Mouse (Mus musculus) forebrain, embryonic 15.5 days (tissue): ENCODE results near the gene Alpl. TPM values are rescaled to one million over a fixed set of nuclear protein-coding genes. Genes with fewer than 3 reads are reported as not detected.

ENCODE experiments used
- ATAC-seq: fragments of 200-750 bp; cut with Nextera tagmentation; replicated peaks from 2 replicates; pipeline ENCODE4 v1.8.0; 2017; ENCODE audit warnings: mild to moderate bottlenecking, moderate TSS enrichment, moderate library complexity
- H3K27ac ChIP-seq: fragments of 300-500 bp; sonication (generic); replicated peaks from 2 replicates; pipeline ENCODE4 v1.5.1; 2015; ENCODE audit warnings: mild to moderate bottlenecking, inconsistent platforms
- H3K27me3 ChIP-seq: fragments of 300-500 bp; sonication (generic); 2 replicates; pipeline ENCODE4 v1.6.1; 2015; ENCODE audit warnings: inconsistent platforms
- H3K36me3 ChIP-seq: fragments of 300-500 bp; sonication (generic); 2 replicates; pipeline ENCODE4 v1.6.1; 2015; ENCODE audit warnings: mild to moderate bottlenecking, inconsistent platforms
- H3K4me1 ChIP-seq: fragments of 300-500 bp; sonication (generic); 2 replicates; pipeline ENCODE4 v1.6.1; 2015; ENCODE audit warnings: inconsistent platforms
- H3K4me2 ChIP-seq: fragments of 300-500 bp; sonication (generic); replicated peaks from 2 replicates; pipeline ENCODE4 v1.6.1; 2015; ENCODE audit warnings: mild to moderate bottlenecking, inconsistent platforms
- H3K4me3 ChIP-seq: fragments of 300-500 bp; sonication (generic); 2 replicates; pipeline ENCODE4 v1.5.1; 2015; ENCODE audit warnings: mild to moderate bottlenecking, inconsistent platforms
- H3K9ac ChIP-seq: fragments of 300-500 bp; sonication (generic); replicated peaks from 2 replicates; pipeline ENCODE4 v1.6.1; 2015; ENCODE audit warnings: mild to moderate bottlenecking, inconsistent platforms
- H3K9me3 ChIP-seq: fragments of 300-500 bp; sonication (generic); 2 replicates; pipeline ENCODE4 v1.6.1; 2016; ENCODE audit warnings: inconsistent platforms
- WGBS: fragments of 180-500 bp; shearing (Covaris S2); methylation state at CpG from one replicate; pipeline ENCODE4 v1.1.7; 2015; ENCODE audit warnings: mixed read lengths; 5-methylcytosine and 5-hydroxymethylcytosine counted together
- polyA plus RNA-seq: library from polyadenylated mRNA; unstranded; fragments of >200 nt; fragmentation: Nextera tagmentation; extraction: Ambion mirVana; gene quantifications from 2 replicates; pipeline ENCODE4 v1.2.1, GENCODE M21; 2015

Alpl gene
- polyA plus RNA-seq, 1 experiment from 2014 or later = 8.1 TPM

DNA sequence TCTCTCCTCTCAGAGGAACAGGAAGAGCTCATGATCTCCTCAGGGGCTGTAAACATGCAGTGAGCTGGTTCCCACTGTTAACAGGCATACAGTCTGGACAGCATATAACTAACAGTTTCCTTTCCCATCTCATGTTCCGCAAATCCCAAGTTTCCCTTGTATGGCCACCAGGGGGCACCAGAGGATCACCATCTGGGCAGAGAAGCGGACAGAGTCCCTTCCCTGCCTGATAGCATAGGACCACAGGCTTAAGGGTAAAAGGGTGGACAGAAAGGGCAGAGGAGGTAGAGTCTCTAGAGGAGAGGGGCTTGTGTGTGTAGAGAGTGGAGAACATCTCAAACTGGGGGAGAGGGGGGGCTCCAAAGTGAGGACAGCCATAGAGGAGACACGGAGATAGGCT, 66.0 kb downstream of the Alpl start:
- H3K27ac ChIP-seq = no peak overlapping the region
- no peaks in the 10 kb centered on the region for H3K36me3 ChIP-seq
- no peak overlapping the region for H3K4me2 ChIP-seq
- H3K27me3 ChIP-seq = 0 out of 2 replicates have a peak, but pooled peaks cover 4% of the 10 kb centered on the region
- 10% methylated on average over 3 of the region's 3 CpGs for WGBS
- H3K9ac ChIP-seq = no peak overlapping the region
- H3K9me3 ChIP-seq = no peaks in the 10 kb centered on the region
- H3K4me1 ChIP-seq = peaks cover 34% of the 10 kb centered on the region
- ATAC-seq = peak; percentile 51; the same call in 1 of the 2 replicates
- no peak overlapping the region for H3K4me3 ChIP-seq

DNA sequence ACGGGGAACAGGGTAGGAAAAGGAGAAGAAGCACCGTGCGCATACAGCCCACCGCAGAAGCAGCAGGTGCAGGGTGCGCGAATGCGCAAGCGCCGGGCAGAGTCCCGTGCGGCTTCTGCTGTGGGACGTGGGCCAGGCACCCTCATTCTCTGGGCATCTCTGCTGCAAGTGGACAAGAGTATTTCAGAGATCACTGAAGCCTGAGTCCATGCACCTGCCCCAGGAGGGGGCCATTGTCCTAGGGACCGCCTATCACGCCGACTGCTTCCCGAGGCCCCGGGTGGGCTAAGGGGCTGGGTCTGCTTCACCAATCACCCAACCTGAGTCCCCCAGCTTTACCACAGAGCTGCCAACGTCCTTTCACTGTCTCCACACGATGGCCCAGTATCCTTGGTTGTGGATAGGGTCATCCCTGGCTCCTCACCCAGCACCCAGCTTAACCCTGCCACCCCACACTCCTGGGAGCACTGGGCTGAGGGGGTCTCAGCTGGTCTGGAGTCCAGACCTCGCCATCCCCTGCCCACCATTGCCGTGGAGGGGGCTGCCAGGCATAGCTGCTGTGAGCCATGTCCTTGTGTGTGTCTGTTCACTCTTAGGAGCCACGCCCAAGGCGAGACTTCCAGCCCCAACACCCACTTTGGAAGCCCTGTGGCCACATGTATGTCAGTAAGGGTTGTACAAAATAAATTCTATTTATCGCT, 66.9 kb downstream of the Alpl start:
- peak; percentile 34 for ATAC-seq
- H3K9ac ChIP-seq = peak overlapping the region; percentile 40
- H3K27ac ChIP-seq = no peak overlapping the region
- H3K27me3 ChIP-seq = 0 out of 2 replicates have a peak, but pooled peaks cover 4% of the 10 kb centered on the region
- H3K9me3 ChIP-seq = no peaks in the 10 kb centered on the region
- H3K4me2 ChIP-seq = peak overlapping the region; percentile 74
- no peaks in the 10 kb centered on the region for H3K36me3 ChIP-seq
- WGBS = 18% methylated on average over 23 of the region's 24 CpGs
- peaks cover 34% of the 10 kb centered on the region for H3K4me1 ChIP-seq
- peak overlapping the region; percentile 50 for H3K4me3 ChIP-seq

DNA sequence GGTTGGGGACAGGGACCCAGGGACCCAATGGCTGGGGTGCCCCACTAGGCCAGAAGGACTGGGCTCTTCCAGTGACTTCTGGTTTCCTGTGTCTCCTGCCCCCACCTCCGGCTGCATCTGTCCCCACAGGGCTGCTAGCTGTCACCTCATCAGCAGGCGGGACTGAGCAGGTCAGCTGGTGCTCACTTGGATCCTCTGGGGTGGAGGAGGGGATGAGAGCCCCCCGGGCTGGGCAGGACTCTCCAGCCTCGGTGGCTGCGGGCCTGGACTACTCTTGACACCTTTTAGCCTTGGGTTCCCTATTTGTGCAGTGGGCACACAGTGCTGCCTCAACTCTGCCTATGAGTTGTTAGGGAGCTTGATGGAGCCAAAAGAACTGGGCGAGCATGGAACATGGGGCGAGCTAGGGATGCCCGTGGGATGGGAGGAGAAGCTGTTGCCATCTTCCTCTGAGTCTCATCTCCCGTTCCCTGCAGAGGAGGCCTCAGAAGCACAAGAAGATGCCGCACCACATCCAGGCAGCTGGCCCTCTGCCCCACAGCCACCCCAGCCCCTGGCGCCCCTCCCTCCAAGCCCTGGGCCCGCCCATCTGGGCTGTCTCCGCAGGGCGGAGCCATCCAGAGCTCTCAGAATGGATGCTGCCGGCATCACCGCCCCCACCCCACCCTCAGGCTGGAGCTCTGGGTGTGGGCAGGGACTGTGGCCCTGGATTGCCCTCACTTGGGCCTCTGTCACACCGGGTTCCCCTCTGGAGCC, 67.6 kb downstream of the Alpl start:
- Histone ChIP-seq H3K27ac (no peak overlapping the region), H3K4me2 (peak overlapping the region; percentile 74), H3K4me3 (peak overlapping the region; percentile 50), H3K36me3 (no peaks in the 10 kb centered on the region), H3K27me3 (0 out of 2 replicates have a peak, but pooled peaks cover 4% of the 10 kb centered on the region), H3K9ac (peak overlapping the region; percentile 40), H3K4me1 (peaks cover 34% of the 10 kb centered on the region), H3K9me3 (no peaks in the 10 kb centered on the region)
- 8% methylated on average over 17 of the region's 17 CpGs for WGBS
- peak; percentile 59 for ATAC-seq

DNA sequence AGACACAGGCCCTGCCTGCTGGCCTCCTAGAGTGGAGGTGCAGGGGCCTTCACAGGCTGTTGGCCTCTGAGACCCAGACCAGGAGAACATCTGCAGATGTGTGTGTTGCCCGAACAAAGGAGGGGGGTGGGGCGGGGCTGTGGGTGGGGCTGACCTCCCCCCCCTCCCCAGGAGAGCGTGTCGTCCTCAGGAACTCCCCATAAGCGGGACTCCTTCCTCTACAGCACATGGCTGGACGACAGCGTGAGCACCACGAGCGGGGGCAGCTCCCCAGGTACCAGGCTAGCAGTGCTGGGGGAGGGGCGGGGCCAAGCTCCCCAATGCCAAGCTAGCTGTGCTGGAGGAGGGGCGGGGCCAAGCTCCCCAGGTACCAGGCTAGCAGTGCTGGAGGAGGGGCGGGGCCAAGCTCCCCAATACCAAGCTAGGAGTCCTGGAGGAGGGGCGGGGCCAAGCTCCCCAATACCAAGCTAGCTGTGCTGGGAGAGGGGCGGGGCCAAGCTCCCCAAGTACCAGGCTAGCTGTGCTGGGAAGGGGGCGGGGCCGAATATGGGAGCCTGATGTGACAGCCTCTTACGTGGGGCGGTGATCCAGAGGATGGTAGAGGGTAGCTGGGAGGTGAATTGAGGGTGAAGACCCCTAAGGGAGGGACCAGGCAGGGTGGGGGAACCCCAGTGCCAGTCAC, 68.5 kb downstream of the Alpl start:
- Histone ChIP-seq H3K4me3 (no peak overlapping the region), H3K9ac (no peak overlapping the region), H3K27me3 (peaks cover 7% of the 10 kb centered on the region; the same call in 1 of the 2 replicates), H3K9me3 (no peaks in the 10 kb centered on the region), H3K4me1 (peaks cover 38% of the 10 kb centered on the region), H3K4me2 (peak overlapping the region; percentile 4; the same call in 1 of the 2 replicates), H3K27ac (no peak overlapping the region), H3K36me3 (no peaks in the 10 kb centered on the region)
- 2% methylated on average over 18 of the region's 18 CpGs for WGBS
- ATAC-seq = peak; percentile 3; the same call in 1 of the 2 replicates

DNA sequence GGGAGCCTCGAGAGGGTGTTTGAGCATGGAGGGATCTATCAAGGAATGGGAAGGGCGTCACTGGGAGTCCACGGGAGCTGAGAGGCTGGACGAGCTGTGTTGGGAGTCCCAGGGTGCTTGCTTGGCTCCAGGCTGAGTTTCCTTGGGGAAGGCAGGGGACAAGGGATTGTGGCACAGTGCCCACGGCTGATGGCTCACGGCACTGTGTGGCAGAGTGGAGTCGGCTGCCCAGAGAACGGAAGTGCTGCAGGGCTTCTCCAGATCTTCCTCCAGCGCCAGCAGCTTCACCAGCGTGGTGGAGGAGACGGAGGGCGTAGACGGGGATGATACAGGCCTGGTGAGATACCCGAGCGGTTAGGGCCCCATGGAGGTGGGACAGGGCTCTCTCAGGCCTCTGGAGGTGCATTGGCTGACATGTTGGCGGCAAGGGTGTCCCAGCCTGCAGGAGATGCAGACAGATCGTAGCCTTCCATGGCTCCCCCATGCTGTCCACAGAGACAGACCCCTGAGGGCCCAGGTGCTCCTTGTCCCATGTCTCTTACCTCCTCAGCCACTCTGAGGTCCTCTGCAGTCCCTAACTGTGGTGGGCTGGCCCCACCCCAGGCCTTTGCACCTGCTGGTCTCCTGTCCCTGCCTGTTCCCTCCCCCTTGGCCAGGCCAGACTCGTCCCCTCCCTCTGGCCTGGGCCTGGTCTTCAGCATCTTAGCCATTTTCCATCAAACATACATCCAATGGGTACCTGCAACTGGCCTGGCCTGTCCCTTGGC, 69.3 kb downstream of the Alpl start:
- Histone ChIP-seq H3K27me3 (peaks cover 7% of the 10 kb centered on the region; the same call in 1 of the 2 replicates), H3K4me3 (no peak overlapping the region), H3K4me1 (peaks cover 40% of the 10 kb centered on the region), H3K27ac (no peak overlapping the region), H3K9me3 (no peaks in the 10 kb centered on the region), H3K36me3 (no peaks in the 10 kb centered on the region), H3K4me2 (no peak overlapping the region), H3K9ac (no peak overlapping the region)
- no peak for ATAC-seq
- WGBS = 72% methylated on average over 18 of the region's 18 CpGs

DNA sequence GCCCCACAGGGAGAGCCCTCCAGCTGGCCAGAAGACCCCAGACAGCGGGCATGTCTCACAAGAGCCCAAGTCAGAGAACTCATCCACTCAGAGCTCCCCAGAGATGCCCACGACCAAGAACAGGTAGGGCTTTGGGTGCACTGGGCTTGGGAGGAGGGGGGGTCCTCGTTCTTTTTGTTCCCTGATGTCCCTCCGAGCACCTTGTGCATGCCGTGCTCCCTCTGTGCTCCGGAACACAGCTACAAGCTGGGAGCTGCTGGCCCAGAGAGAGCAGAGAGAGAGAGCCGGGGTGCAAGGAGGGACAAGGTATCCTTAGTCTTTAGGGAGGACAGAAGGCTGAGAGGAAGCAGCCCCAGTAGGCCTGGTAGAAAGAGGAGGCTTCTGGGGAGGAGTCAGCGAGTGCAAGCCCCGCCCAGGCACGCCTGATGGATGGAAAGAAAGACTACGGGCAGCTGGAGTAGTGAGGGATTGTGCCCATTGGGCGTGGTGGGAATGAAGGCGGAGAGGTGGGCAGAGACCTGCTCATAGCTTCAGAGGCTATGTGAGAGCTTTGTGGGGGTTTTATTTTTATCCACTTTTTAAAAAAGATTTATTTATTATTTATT, 70.5 kb downstream of the Alpl start:
- H3K36me3 ChIP-seq = no peaks in the 10 kb centered on the region
- ATAC-seq = no peak
- H3K27ac ChIP-seq = no peak overlapping the region
- H3K4me2 ChIP-seq = no peak overlapping the region
- H3K4me1 ChIP-seq = peaks cover 40% of the 10 kb centered on the region
- H3K9me3 ChIP-seq = no peaks in the 10 kb centered on the region
- no peak overlapping the region for H3K9ac ChIP-seq
- WGBS = 75% methylated on average over 13 of the region's 13 CpGs
- H3K27me3 ChIP-seq = peaks cover 7% of the 10 kb centered on the region; the same call in 1 of the 2 replicates
- no peak overlapping the region for H3K4me3 ChIP-seq

DNA sequence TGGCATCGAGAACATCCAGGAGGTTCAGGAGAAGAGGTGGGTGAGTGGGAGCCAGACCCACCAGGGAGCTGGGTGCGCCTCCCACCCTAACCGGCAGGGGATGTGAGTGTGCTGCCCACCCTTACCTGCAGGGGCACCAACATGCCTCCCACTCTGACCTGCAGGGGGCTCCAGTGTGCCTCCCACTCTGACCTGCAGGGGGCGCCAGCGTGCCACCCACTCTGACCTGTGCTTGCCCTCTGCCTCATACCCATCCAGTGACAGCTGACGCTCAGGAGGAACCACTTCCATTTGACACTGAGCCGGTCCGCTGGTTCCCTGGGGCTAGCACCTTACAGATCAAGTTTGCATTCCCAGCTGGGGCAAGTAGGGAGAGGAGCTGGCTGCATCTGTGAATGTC, 71.4 kb downstream of the Alpl start:
- no peaks in the 10 kb centered on the region for H3K9me3 ChIP-seq
- H3K4me1 ChIP-seq = peaks cover 40% of the 10 kb centered on the region
- no peak for ATAC-seq
- no peak overlapping the region for H3K27ac ChIP-seq
- no peak overlapping the region for H3K4me2 ChIP-seq
- no peak overlapping the region for H3K9ac ChIP-seq
- H3K4me3 ChIP-seq = no peak overlapping the region
- no peaks in the 10 kb centered on the region for H3K36me3 ChIP-seq
- H3K27me3 ChIP-seq = peaks cover 7% of the 10 kb centered on the region; the same call in 1 of the 2 replicates
- WGBS = 56% methylated on average over 8 of the region's 8 CpGs

DNA sequence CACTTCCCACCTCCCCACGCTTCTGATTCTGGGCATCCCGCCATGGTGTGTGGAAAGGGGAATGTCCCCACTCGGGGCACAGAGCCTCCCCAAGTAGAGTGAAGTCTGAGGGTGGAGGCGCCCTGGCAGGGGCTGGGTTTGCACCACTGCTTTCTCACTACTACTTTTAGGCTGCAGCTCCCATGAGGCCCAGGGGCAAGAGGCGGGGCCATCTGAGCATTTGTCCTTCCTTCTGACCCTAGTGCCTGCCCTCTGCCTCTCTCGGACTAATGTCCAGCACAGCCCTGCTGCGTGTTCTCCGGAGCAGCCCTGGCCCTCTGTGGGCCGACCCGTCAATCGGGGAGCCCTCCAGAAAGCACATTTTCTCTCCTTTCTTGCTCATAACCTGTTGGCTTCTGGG, 72.0 kb downstream of the Alpl start:
- Histone ChIP-seq H3K27ac (no peak overlapping the region), H3K36me3 (no peaks in the 10 kb centered on the region), H3K9me3 (no peaks in the 10 kb centered on the region), H3K4me2 (no peak overlapping the region), H3K4me3 (no peak overlapping the region), H3K9ac (no peak overlapping the region; the same call in 1 of the 2 replicates), H3K4me1 (peaks cover 40% of the 10 kb centered on the region), H3K27me3 (peaks cover 3% of the 10 kb centered on the region; the same call in 1 of the 2 replicates)
- WGBS = 33% methylated on average over 11 of the region's 11 CpGs
- no peak for ATAC-seq

DNA sequence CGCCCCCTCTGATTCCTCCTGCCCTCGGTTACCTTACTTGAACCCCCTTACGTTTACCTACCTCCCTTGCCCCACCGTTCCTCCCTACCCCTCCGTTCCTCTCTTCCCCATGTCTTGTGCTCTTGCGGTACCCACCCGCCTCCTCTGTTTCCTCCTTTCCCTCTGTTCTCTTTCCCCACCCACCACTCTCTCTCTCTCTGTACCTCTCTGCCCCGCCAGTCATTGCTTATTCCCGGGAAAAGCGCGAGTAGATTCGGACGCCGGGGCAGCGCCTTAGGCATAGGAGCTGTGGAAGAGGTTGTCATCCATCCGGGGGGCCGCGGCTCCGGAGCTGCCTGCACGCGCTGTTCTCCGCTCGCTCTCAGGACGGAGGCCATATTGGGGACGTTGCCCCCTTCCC, 72.7 kb downstream of the Alpl start:
- Histone ChIP-seq H3K4me2 (peak overlapping the region; percentile 25), H3K9me3 (no peaks in the 10 kb centered on the region), H3K4me1 (peaks cover 40% of the 10 kb centered on the region), H3K27ac (no peak overlapping the region), H3K4me3 (peak overlapping the region; percentile 24; the same call in 1 of the 2 replicates), H3K27me3 (peaks cover 3% of the 10 kb centered on the region; the same call in 1 of the 2 replicates), H3K9ac (peak overlapping the region; percentile 22; the same call in 1 of the 2 replicates), H3K36me3 (no peaks in the 10 kb centered on the region)
- 39% methylated on average over 25 of the region's 25 CpGs for WGBS
- no peak for ATAC-seq

DNA sequence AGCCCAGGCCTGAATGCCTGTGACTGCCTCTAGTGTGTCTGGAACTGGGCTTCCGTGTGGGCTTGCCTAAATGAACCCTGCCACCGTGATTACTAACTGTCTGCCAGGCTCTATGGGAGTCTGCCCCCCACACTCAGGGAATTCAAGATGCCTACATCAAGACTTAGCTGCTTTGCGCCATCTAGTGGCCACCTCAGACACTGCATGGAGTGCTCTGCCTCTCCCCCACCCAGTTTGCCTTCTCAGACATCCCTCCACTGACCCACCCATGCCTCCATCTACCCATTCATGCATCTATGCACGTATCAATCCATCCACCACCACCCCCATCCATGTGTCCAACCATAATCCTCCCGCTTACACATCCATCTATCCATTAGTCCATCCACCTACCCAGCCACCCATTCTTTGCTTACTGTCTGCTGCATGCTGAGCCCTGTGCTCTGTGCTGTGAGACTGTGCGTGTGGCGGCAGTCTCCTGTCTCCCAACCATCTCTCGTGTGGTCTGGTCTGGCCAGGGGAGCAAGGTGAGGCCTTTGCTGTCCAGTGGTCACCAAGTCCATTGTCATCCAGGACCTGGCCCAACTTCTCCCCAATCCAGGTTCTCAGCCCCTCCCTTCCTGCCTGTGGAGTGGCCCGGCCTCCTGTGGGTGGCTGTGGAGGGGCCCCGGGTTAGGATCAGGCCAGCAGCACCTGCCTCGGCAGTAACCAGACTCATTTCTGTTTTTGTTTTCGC, 73.3 kb downstream of the Alpl start:
- peak overlapping the region; percentile 25 for H3K4me2 ChIP-seq
- 31% methylated on average over 12 of the region's 12 CpGs for WGBS

More for the DNA sequence above, 73.3 kb downstream of the Alpl start:
- H3K36me3 ChIP-seq = no peaks in the 10 kb centered on the region
- ATAC-seq = peak; percentile 24
- H3K4me1 ChIP-seq = peaks cover 34% of the 10 kb centered on the region
- no peaks in the 10 kb centered on the region for H3K9me3 ChIP-seq
- H3K9ac ChIP-seq = peak overlapping the region; percentile 22; the same call in 1 of the 2 replicates
- H3K27me3 ChIP-seq = peaks cover 3% of the 10 kb centered on the region; the same call in 1 of the 2 replicates
- H3K27ac ChIP-seq = no peak overlapping the region; the same call in 1 of the 2 replicates
- H3K4me3 ChIP-seq = peak overlapping the region; percentile 24; the same call in 1 of the 2 replicates
